Comparison of ENCODE assay signal across 11 mouse cellular contexts in genomic region chr10:78372681-78373668, GRCm38 (mm10). TPM values are rescaled to one million over a fixed set of nuclear protein-coding genes. Genes with fewer than 3 reads are reported as not detected.
DNase-seq lines count a peak whose midpoint lies in the region; ATAC-seq and TF ChIP-seq lines count a peak whose summit lies in the region.
"Had no signal": no experiment of that assay in that cellular context is flagged by ENCODE, and none has a peak within 500 bp of the region (broad histone marks: within the 10 kb centered on the region; RNA-seq: fewer than 3 reads in every experiment).

No protein-coding gene starts in this region.

- ATAC-seq in kidney, embryonic 14.5 days (ENCODE audit: low FRiP score, low TSS enrichment): 0 out of 2 replicates have a peak, but pooled peaks have one; percentile 33
- ATAC-seq in kidney, embryonic 16.5 days (ENCODE audit: low FRiP score, low TSS enrichment): no peak
- peak; percentile 72 for ATAC-seq in liver, embryonic 12.5 days
- ATAC-seq in midbrain, embryonic 13.5 days: no peak
- ATAC-seq: Patski had no signal

- H3K9me3 ChIP-seq in kidney, embryonic 14.5 days (ENCODE audit: control insufficient read depth, low read length): no peaks in the 10 kb centered on the region
- no peaks in the 10 kb centered on the region for H3K9me3 ChIP-seq in kidney, embryonic 16.5 days (ENCODE audit: low read length)
- 0 out of 2 replicates have a peak, but pooled peaks cover 5% of the 10 kb centered on the region for H3K9me3 ChIP-seq in liver, embryonic 12.5 days (replicated peaks)
- no peaks in the 10 kb centered on the region for H3K9me3 ChIP-seq in limb, embryonic 10.5 days (replicated peaks)
- no peaks in the 10 kb centered on the region for H3K9me3 ChIP-seq in midbrain, embryonic 13.5 days
- H3K9me3 ChIP-seq: embryonic facial prominence, embryonic 12.5 days had no signal

- H3K27me3 ChIP-seq in kidney, embryonic 14.5 days (ENCODE audit: control insufficient read depth, insufficient read depth, low read length): no peaks in the 10 kb centered on the region
- H3K27me3 ChIP-seq in kidney, embryonic 16.5 days (ENCODE audit: insufficient read depth, low read length): no peaks in the 10 kb centered on the region
- H3K27me3 ChIP-seq in liver, embryonic 12.5 days (replicated peaks): peaks cover 21% of the 10 kb centered on the region
- no peaks in the 10 kb centered on the region for H3K27me3 ChIP-seq in cerebellum, adult 2 months (ENCODE audit: control insufficient read depth, insufficient read depth, low read length)
- H3K27me3 ChIP-seq in limb, embryonic 10.5 days (ENCODE audit: low read depth, poor library complexity, severe bottlenecking): no peaks in the 10 kb centered on the region
- no peaks in the 10 kb centered on the region for H3K27me3 ChIP-seq in midbrain, embryonic 13.5 days
- H3K27me3 ChIP-seq: embryonic facial prominence, embryonic 12.5 days; Patski had no signal

- H3K27ac ChIP-seq in kidney, embryonic 14.5 days (ENCODE audit: low read depth, low read length): no peak overlapping the region
- no peak overlapping the region for H3K27ac ChIP-seq in kidney, embryonic 16.5 days (ENCODE audit: low read length)
- H3K27ac ChIP-seq in liver, embryonic 12.5 days: no peak overlapping the region
- no peak overlapping the region for H3K27ac ChIP-seq in cerebellum, adult 2 months (ENCODE audit: insufficient read depth, low read length)
- H3K27ac ChIP-seq in limb, embryonic 10.5 days: no peak overlapping the region
- no peak overlapping the region for H3K27ac ChIP-seq in midbrain, embryonic 13.5 days
- H3K27ac ChIP-seq: embryonic facial prominence, embryonic 12.5 days had no signal

- no peak overlapping the region; the same call in 1 of the 2 replicates for H3K4me3 ChIP-seq in kidney, embryonic 14.5 days (ENCODE audit: low read length)
- H3K4me3 ChIP-seq in kidney, embryonic 16.5 days (ENCODE audit: low read length): no peak overlapping the region
- peak overlapping the region; percentile 22; the same call in 1 of the 2 replicates for H3K4me3 ChIP-seq in liver, embryonic 12.5 days
- no peak overlapping the region for H3K4me3 ChIP-seq in cerebellum, adult 2 months (replicated peaks; ENCODE audit: insufficient read depth, low read depth, low read length)
- H3K4me3 ChIP-seq in limb, embryonic 10.5 days: no peak overlapping the region
- H3K4me3 ChIP-seq in midbrain, embryonic 13.5 days (replicated peaks): no peak overlapping the region
- H3K4me3 ChIP-seq: embryonic facial prominence, embryonic 12.5 days had no signal

- no peak overlapping the region for H3K9ac ChIP-seq in kidney, embryonic 14.5 days (ENCODE audit: low read depth, low read length)
- no peak overlapping the region for H3K9ac ChIP-seq in kidney, embryonic 16.5 days (replicated peaks; ENCODE audit: low read length)
- H3K9ac ChIP-seq in liver, embryonic 12.5 days: no peak overlapping the region
- no peak overlapping the region for H3K9ac ChIP-seq in midbrain, embryonic 13.5 days (replicated peaks)
- H3K9ac ChIP-seq: embryonic facial prominence, embryonic 12.5 days had no signal

- peak; percentile 86 for DNase-seq in R1 (ENCODE audit: low read depth, low spot score)
- DNase-seq in spleen, postnatal 14 days (ENCODE audit: low spot score in 2 of 2): peak; percentile 29 to 43
- DNase-seq in cerebellum, adult 2 months: no peak
- no peak for DNase-seq in limb, embryonic 10.5 days (ENCODE audit: low spot score)
- DNase-seq: heart, postnatal 36 days had no signal

- H3K36me3 ChIP-seq in kidney, embryonic 14.5 days (ENCODE audit: control insufficient read depth, insufficient read depth, low read length): no peaks in the 10 kb centered on the region
- no peaks in the 10 kb centered on the region for H3K36me3 ChIP-seq in kidney, embryonic 16.5 days (ENCODE audit: insufficient read depth, low read length)
- H3K36me3 ChIP-seq in liver, embryonic 12.5 days: no peaks in the 10 kb centered on the region
- H3K36me3 ChIP-seq in limb, embryonic 10.5 days: no peaks in the 10 kb centered on the region
- no peaks in the 10 kb centered on the region for H3K36me3 ChIP-seq in midbrain, embryonic 13.5 days
- H3K36me3 ChIP-seq: embryonic facial prominence, embryonic 12.5 days had no signal

- no peak overlapping the region for H3K4me2 ChIP-seq in kidney, embryonic 14.5 days (replicated peaks; ENCODE audit: low read depth, low read length)
- no peak overlapping the region for H3K4me2 ChIP-seq in kidney, embryonic 16.5 days (replicated peaks; ENCODE audit: low read depth, low read length)
- H3K4me2 ChIP-seq in liver, embryonic 12.5 days: peak overlapping the region; percentile 41
- no peak overlapping the region for H3K4me2 ChIP-seq in midbrain, embryonic 13.5 days (replicated peaks)
- H3K4me2 ChIP-seq: embryonic facial prominence, embryonic 12.5 days had no signal

- WGBS in kidney, embryonic 14.5 days: 65% methylated on average over 27 of the region's 27 CpGs
- WGBS in kidney, embryonic 16.5 days: 64% methylated on average over 27 of the region's 27 CpGs
- WGBS in liver, embryonic 12.5 days (ENCODE audit: insufficient replicate concordance): 45% methylated on average over 27 of the region's 27 CpGs
- WGBS in cerebellum, adult 2 months: 73% methylated on average over 27 of the region's 27 CpGs
- 73% methylated on average over 27 of the region's 27 CpGs for WGBS in limb, embryonic 10.5 days
- WGBS in midbrain, embryonic 13.5 days: 67% methylated on average over 27 of the region's 27 CpGs

- no peak for TF ChIP-seq CTCF in cerebellum, adult 2 months (IDR thresholded peaks at IDR 0.05; ENCODE audit: borderline replicate concordance, insufficient read depth, low read depth, low read length)

- TF ChIP-seq POLR2A in cerebellum, adult 2 months (IDR thresholded peaks at IDR 0.05; ENCODE audit: borderline replicate concordance, insufficient read depth, low read length): no peak

- H3K4me1 ChIP-seq in kidney, embryonic 14.5 days (ENCODE audit: control insufficient read depth, insufficient read depth, low read length): no peaks in the 10 kb centered on the region
- H3K4me1 ChIP-seq in kidney, embryonic 16.5 days (ENCODE audit: insufficient read depth, low read length): no peaks in the 10 kb centered on the region
- peaks cover 39% of the 10 kb centered on the region for H3K4me1 ChIP-seq in liver, embryonic 12.5 days
- H3K4me1 ChIP-seq in cerebellum, adult 2 months (ENCODE audit: control insufficient read depth, insufficient read depth, low read length): no peaks in the 10 kb centered on the region; the same call in 1 of the 2 replicates
- H3K4me1 ChIP-seq in limb, embryonic 10.5 days: peaks cover 14% of the 10 kb centered on the region; the same call in 1 of the 2 replicates
- 0 out of 2 replicates have a peak, but pooled peaks cover 3% of the 10 kb centered on the region for H3K4me1 ChIP-seq in midbrain, embryonic 13.5 days (replicated peaks)
- H3K4me1 ChIP-seq: embryonic facial prominence, embryonic 12.5 days had no signal

RNA-seq across cellular contexts. Expression of gene Agpat3, which starts 20.7 kb away (rescaled TPM):
- polyA plus RNA-seq in kidney, embryonic 14.5 days (2014; fragmentation: Nextera tagmentation; extraction: Ambion mirVana): 66.4 and 84.7 TPM in 2 replicates
- 48.2 and 81.9 TPM in 2 replicates for polyA plus RNA-seq in kidney, embryonic 16.5 days (2015; fragmentation: Nextera tagmentation; extraction: Ambion mirVana)
- polyA plus RNA-seq in liver, embryonic 12.5 days (2016; fragmentation: Nextera tagmentation; extraction: Ambion mirVana): 25.3 and 25.7 TPM in 2 replicates
- 246 and 256 TPM in 2 replicates for polyA plus RNA-seq in cerebellum, adult 2 months (2012; rRNA removed)
- polyA plus RNA-seq in limb, embryonic 10.5 days (2016; fragmentation: Nextera tagmentation; extraction: Ambion mirVana): 38.7 and 38.8 TPM in 2 replicates
- polyA plus RNA-seq in midbrain, embryonic 13.5 days (2015; fragmentation: Nextera tagmentation; extraction: Ambion mirVana): 39.3 and 50.9 TPM in 2 replicates

RNA-seq across cellular contexts. Expression of gene Rrp1, which starts 39.9 kb away (rescaled TPM):
- 228 and 265 TPM in 2 replicates for polyA plus RNA-seq in kidney, embryonic 14.5 days (2014; fragmentation: Nextera tagmentation; extraction: Ambion mirVana)
- polyA plus RNA-seq in kidney, embryonic 16.5 days (2015; fragmentation: Nextera tagmentation; extraction: Ambion mirVana): 325 and 328 TPM in 2 replicates
- 200 and 201 TPM in 2 replicates for polyA plus RNA-seq in liver, embryonic 12.5 days (2016; fragmentation: Nextera tagmentation; extraction: Ambion mirVana)
- 596 and 620 TPM in 2 replicates for polyA plus RNA-seq in cerebellum, adult 2 months (2012; rRNA removed)
- polyA plus RNA-seq in limb, embryonic 10.5 days (2016; fragmentation: Nextera tagmentation; extraction: Ambion mirVana): 355 and 359 TPM in 2 replicates
- polyA plus RNA-seq in midbrain, embryonic 13.5 days (2015; fragmentation: Nextera tagmentation; extraction: Ambion mirVana): 363 and 377 TPM in 2 replicates

RNA-seq across cellular contexts. Expression of gene Cstb, which starts 52.5 kb away (rescaled TPM):
- polyA plus RNA-seq in kidney, embryonic 14.5 days (2014; fragmentation: Nextera tagmentation; extraction: Ambion mirVana): 206 and 270 TPM in 2 replicates
- polyA plus RNA-seq in kidney, embryonic 16.5 days (2015; fragmentation: Nextera tagmentation; extraction: Ambion mirVana): 191 and 193 TPM in 2 replicates
- 104 and 106 TPM in 2 replicates for polyA plus RNA-seq in liver, embryonic 12.5 days (2016; fragmentation: Nextera tagmentation; extraction: Ambion mirVana)
- polyA plus RNA-seq in cerebellum, adult 2 months (2012; rRNA removed): 112 and 120 TPM in 2 replicates
- 148 and 152 TPM in 2 replicates for polyA plus RNA-seq in limb, embryonic 10.5 days (2016; fragmentation: Nextera tagmentation; extraction: Ambion mirVana)
- polyA plus RNA-seq in midbrain, embryonic 13.5 days (2015; fragmentation: Nextera tagmentation; extraction: Ambion mirVana): 91.6 and 97.8 TPM in 2 replicates

Comparison
In these comparisons a context has a peak if more than half of its experiments do, and no peak if none do; other contexts are left out.
1. ATAC-seq: peak in kidney, embryonic 14.5 days (single experiment) and liver, embryonic 12.5 days (single experiment); none in kidney, embryonic 16.5 days (single experiment) and midbrain, embryonic 13.5 days (single experiment).
2. DNase-seq: peak in R1 (single experiment) and spleen, postnatal 14 days (2 of 2); none in cerebellum, adult 2 months (0 of 2) and limb, embryonic 10.5 days (single experiment).